Mouse (Mus musculus) thymus, postnatal 25 days (tissue): Measurements from ENCODE around the gene Myadml2.
A peak's percentile ranks its signal among the peaks of the same experiment; 100 is the strongest.

ENCODE experiments used
- DNase-seq: peaks from one replicate; pipeline ENCODE4 v3.0.0; 2022

The Myadml2 gene

DNA sequence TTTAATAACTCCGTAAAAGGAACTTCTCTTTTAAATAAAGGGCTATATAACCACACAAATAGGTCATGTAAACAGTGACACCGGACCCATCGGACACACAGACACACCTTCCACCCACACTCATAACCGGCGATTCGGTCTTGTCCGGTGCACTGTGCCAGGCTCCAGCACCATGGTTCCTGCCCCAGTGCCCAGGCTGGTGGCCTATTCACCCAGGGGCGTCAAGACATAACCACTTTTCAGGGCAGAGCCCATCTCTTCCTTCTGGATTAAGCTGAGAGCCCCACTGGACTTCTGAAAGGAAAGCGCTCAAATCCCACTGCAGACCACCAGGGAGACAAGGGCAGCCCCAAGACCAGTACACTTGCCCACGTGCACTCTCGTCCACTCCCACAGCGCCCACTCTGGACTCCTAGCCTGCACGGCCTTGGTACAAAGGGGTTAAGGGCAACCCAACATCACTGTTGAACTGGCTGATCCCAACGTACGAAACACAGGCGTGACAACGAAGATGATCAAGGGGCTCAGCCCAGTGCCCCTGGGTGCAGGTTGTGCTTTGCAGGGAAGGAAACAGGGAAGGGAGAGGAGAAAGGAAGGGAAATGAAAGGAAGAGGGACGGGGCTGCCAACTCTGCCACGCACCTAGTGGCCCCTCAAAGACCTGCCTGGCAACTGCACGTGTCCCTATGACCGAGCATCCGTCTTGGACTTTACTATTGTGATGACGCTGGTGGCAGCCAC, 19.2 kb downstream of the Myadml2 start:
- no peak for DNase-seq

DNA sequence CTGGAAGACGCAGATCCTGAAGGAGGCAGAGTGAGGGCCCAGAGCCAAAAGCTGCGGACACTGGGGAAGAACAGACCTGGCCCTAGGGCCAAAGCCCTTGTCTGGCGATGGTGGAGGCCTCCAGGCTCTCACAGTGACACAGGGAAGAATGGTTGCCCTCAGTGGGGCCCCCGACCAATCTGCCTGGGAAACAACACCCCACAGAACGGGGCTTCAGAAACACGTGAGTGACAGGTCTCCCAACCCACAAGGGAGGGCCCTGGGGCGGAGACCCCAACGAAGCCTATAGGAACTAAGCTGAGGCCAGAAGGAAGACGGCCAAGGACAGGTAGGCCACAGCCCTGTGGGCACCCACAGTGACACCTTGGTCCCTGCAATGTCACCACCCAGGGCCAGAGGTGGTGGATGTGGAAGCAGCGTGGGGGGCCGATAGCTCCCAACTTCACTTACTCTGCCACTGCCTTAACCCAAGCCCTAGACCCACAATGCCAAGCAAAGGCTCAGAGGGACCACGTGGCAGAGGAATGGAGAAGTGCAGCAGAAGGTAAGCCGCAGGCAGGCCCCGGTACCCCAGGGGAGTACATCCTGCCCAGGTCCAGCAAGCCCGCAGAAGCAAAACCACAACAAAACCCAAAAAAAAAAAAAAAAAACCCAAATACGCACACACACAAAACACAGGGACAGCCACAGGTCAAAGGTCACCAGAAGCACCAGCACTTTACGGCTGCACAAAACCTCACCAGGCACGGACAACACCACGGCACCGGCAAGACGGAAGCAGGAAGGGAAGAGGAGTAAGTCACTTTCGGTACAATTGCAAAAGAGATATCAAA, 20.3 kb downstream of the Myadml2 start:
- peak; percentile 72 for DNase-seq

DNA sequence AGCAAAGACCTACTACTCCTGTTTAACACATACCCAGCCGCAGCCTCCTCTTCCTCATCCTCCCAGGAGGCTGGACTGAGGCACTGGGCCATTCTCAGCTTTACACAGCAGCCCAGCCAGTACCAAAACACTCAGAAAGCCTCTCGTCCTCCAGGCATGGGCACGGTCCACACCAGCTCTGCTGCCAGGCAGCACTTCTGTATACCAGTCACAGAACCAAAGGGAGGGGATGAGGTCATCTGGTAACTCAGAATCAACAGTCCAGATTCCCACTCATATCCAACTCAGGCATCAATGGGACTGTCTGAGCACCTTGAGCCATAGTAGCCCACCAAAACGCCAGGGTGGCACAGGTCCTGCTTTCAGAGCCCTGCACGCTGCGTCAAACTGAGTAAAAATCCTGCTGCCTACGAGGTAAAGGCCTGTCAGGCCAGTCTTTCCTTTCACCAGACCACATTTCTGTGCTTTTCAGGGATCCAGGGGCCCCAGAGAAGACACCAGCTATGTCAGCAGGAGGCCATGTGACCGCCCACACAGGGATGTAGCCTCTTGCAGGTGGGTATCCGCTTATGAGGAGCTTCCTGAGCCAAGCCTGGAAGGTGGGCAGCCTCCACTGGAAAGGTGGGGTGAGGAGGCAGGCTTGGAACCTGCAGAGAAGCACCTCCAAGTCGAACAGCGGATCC, 21.0 kb downstream of the Myadml2 start:
- no peak for DNase-seq

DNA sequence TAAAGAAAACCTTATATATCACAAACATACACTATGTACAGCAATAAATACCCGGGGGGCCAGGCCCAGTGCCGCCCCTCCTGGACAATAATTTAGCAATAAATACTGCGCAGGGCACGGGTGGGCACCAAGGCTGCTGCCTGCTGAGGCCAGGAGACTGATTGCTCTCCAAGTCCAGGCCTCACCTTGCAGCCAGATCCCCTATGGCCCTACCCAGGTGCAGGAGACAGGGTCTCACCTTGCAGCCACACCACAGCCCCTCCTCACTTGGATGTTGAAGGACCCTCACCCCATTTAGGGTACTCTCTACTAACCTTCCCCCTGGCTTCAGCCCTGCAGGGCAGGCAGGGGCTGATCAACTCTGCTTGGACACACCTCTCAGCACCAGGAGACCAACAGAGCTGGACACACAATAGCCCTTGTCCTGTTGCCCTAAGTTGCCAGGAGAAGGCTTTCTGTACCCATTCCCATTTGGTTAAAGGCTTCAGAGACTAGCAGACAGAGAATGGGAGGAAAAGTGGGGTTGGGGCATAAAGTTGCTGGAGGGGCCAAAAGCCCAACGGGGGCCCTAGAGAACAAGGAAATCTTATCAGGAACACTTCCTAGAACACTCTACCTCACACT, 22.7 kb downstream of the Myadml2 start, which contains the start of gene Sirt7:
Gene Sirt7 (minus strand): TSS at position 89 of the 624 bp plus-strand sequence.
- DNase-seq = no peak

DNA sequence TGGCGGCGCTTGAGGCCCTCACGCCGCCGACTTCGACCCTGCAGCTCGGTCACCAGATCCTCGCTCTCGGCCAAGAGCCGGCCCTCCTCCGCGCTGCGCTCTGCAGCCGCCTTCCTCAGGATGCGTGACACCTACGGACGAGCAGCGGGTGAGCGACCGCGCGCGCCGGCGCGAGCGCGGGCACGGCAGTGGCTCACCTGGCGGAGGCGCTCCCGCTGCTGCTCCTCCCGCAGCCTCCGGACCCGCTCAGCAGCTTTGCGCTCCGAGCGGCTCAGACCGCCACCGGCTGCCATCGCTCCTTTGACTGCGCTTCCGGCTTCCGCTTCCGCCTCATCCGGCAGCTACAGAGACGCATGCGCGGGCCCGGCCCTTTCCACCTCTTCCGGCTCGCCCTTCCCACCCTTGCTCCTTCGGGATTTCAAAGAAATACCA, 23.3 kb downstream of the Myadml2 start:
- DNase-seq = peak; percentile 88

DNA sequence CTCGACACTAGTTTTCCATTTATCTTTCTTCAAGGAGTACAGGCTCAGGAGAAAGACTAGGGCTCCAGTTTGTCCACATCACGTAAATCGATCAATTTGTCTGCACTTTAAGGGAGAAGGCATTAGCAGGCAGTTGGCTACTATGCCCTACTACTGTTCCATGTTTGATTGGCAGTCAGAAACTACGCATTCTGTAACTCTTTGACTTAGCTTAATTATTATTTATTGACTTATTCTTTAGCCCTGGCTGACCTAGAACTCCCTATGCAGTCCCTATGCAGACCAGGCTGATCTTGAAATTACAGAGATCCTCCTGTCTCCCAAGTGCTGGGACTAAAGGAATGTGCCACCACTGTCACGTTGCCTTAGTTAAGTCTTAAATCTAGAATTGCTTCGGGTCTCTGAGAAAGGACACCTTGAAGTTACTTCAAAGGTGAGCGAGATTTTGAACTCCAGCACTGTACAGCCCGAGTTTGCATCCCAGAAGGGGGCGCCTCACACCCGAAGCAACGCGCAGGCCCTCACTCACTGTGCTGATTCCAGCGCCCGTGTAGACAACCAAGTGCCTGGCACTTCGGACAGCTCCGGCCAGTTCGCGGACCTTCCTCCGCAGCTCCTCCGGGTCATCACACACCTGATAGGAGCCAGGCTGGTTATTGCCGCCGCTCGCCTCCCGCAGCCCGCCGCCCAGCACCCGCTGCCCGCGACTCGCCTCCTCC, 23.8 kb downstream of the Myadml2 start:
- peak; percentile 83 for DNase-seq

DNA sequence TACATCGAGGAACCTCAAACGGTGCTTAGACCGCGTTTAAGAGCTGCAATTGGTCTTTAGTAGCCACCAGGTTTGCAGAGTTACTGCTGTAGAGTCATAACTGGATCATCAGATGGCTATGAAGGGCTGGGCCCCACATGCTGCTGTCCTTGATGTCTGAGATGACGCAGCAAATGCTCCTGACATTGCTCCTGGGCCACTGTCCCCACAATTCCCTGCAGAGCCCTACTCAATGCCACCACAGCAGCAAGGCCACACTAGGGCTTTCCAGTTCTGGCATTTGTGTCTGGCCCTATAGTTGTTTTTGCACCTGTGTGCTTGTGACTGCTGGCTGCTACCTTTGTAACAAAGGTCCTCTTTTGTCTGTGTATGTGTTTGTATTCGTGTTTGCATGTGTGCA, 25.2 kb downstream of the Myadml2 start:
- DNase-seq = no peak

DNA sequence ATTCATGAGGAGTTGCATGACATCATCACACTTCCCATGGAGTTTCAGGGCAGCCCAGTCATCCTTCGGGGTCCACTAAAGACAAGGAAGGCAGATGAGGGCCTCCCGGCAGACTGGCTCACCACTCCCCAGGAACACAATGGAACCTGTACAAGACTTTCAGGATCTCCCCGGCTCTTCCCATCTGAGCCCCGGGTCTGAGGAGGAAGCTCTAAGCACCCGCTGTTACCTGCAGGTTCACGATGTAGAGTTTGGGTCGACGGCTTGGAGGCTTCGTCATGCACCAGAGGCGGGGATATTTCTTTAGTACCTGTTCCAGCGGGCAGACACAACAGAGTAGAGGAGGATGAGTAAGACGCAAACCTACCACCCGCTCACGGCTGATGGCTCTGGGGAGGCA, 27.8 kb downstream of the Myadml2 start:
- DNase-seq = no peak

DNA sequence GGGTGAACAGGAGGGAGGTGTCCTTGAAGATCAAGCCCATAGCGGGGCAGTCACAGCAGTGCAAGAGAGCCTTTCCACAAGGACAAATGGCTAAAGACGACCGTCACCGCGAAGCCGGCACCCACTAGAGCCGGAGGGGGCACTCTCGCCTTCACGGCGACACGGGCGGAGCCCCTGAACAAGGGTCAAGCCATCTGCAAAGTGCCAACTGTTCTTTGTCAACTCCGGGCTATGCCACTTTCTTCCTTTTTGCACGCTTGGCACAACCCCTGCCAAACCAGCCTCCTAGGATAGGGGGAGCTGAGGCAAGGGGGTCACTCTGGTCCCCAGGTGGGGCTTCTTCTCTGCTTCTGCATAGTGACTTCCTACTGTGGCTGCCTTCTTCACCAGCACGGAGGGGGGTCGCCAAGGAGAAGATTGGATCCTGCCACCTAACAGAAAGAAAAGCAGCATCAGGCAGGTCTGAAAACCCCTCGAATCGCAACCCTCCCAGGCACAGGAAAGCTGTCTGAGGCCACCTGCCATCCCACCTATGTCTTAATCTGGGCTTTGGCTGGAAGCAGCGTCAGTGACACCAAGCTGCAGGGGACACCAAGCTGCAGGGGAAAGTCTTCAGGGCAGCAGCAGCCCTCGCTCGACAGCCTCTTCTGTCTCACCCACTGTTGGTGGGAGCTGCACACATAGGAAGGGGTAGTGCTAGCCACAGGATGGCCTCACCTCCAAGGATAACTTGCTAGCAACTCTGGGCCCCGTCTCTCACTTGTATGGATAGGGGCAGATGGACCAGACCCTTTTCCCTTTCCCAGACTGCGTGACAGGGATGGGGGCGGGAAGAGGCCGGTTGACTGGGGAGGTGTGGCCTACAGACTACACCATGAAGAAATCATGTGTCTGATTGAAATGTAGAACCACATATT, 29.1 kb downstream of the Myadml2 start:
- no peak for DNase-seq

DNA sequence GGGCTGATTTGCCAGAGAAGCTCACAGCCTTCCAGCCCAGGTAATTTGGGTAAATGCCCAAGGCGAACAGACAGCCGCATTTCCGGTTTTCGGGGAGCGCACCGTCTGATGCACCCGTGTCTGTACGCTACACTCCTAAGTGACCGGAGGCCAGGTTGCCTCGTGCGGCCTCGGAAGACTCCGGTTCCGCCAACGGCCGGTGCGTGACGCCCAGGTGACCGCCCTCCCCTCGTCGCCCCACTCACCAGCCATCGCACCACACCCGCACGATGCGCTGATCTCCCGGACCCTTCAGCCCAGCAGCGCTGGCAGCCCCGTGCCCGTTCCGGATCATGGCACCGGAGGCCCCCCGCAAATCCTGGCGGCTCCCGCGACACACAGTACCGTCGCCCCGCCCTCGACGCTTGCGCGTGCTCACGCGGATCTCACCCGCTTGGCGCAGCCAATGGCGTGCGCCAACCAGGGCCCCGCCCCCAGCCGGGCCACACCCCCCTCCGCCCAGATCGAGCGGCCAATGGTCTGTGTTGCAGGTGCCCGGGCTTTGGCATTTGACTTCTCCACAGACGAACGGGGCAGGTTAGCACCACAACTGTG, 30.3 kb downstream of the Myadml2 start, which contains the start of gene Pcyt2:
Gene Pcyt2 (minus strand): TSS at position 418 of the 594 bp plus-strand sequence.
- DNase-seq = peak; percentile 95

DNA sequence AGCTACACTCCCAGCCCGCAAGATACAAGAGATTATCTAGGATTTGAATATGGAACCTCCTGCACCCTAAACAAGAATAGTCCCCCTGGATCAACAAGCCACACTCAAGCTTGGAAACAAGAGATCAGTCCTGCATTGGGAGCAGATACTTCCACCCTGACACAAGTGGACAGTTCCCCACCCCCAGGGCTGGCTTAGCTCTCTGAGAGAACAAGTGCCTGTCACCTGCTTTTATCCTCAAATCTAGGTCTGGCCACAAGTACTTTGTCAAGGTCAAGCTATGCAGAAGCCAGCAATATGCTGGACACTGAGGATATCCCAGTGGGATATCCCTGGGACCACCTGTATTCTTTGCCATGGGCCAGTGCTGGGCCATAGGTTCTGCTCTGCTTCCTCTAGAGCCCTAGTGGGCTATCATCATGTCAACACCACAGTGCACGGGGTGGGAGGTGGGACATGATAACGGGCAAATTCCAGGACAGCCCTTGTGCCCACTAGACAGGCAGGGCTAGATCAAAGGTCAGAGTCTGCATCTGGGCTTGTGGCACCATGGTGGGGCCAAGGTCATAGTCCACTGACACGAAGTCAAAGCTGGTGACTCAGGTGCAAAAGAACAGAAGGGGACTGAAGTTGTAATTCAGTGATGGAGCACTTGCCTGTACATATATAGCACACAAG, 31.2 kb downstream of the Myadml2 start:
- no peak for DNase-seq

DNA sequence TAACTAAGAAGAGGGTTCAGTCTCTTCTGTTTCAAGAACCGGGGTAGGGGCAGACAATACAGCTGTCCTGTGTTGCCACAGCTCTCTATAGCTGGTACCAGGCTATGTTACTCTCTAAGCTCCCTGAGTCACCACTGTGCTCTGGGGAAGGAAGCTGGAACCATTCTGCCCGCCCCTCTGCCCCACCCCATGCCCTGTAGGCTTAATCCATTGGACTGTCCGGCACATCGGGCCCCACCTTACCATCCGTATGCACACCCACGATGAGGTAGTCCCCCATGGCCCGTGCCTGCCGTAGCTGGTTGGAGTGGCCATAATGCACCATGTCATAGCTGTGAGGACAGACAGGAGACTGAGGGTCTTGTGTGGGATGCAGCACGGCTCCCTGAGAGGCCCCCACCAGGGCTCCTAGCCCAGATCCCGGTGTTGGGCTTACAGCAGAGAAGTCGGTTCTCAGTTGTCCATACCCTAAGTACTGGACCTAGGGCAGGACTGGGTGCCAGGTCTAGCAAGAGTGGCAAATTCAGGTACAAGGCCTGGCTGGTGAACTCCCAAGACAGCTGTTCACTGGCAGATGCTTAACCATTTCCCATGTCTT, 32.3 kb downstream of the Myadml2 start:
- no peak for DNase-seq

DNA sequence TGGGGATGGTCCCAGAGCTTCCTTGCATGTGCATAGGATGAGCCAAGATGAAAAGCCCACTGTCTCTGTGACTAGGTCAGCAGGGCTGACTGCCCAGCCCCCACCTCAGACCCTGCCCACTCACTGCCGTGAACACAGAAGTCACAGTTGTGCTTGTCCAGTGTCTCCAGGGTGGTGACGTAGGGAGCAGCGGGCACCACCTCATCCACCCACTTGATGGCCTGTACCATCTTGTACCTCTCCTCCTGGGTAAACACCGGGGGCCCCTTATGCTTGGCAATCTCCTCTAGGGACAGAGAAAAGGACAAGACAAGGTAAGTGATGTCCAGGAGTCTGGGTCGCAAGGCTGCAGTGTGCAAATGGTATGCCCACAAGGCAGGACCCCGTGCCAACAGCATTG, 32.8 kb downstream of the Myadml2 start:
- no peak for DNase-seq

DNA sequence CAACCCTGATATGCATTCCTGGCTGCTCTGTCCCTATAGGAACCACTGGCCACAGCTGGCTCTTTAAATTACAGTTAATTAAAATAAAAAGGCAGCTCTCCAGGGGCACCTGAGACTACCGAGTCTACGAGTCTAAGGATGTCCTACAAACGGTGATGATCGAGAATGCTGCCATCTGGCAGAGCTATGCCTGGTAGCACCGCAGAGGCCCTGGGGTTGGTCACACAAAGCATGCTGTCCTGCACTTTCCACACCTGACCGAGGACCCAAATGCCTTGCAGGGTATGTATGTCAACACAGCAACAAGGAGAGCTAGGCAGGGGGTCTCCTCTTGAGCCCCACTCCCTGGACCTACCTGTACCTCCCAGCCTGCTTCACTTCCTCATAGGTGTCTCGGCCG, 34.0 kb downstream of the Myadml2 start:
- no peak for DNase-seq

DNA sequence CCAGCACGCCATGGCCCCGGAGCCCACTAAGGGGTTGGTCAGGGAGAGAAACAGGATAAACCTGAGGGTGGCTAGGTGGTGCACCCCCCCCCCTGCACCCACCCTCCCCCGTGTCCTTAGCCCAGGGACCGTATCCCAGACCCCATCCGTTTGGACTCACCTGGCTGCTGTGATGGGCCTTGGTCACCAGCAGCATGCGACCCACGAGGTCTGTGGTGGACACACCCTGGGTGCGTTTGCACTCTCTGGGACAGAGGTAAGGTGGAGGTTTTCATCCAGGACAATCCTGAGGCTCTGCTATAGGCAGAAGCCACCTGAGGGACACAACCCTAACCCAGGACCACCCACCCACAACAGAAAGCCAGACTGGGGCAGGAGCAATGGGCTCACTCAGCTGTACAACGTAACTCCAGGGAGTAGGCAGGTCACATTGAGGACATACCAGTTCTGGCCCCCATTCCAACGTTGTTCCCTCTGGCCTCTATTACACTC, 34.4 kb downstream of the Myadml2 start:
- no peak for DNase-seq

DNA sequence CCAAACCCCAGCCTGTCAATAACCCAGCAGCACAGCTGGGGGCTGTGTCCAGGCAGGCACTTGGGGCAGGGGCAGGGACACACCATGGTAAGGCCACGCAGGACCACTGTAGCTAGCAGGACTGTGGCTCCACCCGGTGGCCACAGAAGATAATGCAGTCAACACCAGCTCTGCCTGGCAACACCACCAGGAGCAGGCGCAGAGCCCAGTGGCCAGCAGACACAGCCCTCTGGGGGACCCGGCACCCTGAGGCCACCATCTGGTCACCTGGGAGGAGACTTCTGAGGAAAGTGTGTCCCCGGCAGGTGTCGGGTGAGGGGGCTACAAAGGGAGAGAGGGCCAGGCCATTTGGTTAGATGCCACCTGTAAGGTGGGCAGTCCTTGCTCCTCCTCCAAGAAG, 35.2 kb downstream of the Myadml2 start:
- DNase-seq = peak; percentile 79

DNA sequence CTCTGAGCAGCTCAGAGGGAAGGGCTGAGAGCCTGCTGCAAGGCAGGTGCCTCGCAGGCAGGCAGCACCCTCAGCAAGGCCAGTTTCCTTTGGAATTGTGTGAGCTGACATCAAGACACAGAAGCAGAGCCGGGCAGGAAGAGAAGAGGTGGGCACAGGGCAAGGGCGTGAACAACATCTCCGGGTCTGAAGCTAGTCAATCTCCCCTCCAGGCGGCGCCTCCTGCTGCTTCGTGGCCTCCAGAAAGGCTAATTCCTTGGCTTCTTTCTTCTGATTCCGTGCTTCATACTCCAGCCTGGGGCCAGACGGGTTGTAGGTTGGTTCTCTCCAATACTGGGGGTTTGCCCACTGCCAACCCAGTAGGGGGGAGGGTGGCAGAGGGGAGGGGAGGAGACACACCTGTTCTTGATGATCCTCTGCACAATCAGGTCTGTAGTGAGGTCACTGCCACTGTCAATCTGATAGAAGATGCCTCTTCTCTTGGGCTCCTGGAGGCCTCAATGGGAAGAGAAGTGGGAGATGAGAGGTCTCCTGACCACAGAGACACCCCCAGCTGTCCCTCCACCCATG, 37.4 kb downstream of the Myadml2 start:
- no peak for DNase-seq

DNA sequence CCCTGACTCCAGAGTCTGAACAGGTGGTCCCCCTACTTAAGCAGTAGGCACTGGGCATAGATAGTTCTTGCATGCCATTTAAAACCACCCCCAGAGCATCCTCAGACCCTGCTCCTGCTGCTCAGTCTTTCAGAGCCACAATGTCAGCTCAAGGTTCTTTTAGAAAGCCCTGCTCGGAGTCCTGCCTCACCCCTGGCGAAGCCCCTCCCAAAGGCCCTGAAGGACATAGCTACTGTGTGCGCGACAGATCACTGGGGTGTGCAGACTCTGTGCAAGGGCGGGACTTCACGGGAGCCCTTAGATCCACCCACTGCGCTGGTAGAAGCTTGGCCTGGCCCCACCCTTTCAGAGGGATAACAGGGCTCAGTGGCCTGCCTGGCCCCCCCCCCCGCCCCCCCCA, 38.7 kb downstream of the Myadml2 start:
- DNase-seq = no peak
